Mouse (Mus musculus): ENCODE measurements around the gene Rrnad1.

The Rrnad1 gene

GRCm38 (mm10) chr3:87949266-87949954 is 18.9 kb upstream of the Rrnad1 start:
- no peak for DNase-seq (ENCODE audit: inconsistent age in 2 of 2, low spot score in 1 of 2)

DNA sequence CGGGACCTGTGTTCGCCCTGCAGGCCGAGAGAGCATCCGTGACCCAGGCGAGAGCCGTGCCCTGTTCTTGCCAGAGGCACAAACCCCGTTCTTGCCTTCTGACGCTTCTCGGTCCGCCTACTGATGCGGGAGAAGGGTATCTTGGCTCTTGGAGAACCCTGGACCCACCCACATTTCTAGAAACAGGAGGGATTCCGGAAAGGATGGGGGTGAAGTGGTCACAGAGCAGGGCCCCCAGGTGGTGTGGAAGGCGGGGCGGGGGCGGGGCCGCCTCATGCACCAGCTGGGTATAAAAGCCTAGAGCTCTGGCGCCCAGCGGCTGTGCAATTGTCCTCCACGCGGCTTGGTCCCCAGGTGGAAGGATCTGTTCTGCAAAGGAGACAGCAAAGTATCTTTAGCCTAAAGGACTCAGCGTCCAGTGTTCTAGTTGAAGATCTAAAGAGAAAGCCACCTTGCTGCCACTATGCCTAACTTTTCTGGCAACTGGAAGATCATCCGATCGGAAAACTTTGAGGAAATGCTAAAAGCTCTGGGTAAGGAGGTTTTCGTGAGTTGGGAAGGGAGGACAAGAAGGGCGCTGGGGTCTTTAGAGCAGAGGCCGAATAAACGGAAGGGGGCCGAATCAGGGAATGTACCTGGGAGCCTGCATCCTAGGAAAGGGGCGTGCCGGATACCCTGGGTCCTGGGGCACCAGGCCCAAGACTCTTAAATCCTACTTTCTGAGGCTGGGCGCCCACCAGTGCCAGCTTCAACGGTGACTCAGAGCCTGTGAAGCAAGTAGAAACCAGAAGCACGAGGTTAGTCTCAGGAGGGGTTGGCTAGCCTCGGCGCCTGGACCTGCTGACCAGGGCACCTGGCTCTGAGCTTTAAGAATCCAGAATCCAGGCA is 18.1 kb upstream of the Rrnad1 start, which contains the start of gene Crabp2:
Crabp2 (plus strand) TSS at position 289 of the 888 bp plus-strand sequence.
- DNase-seq (ENCODE audit: inconsistent age in 2 of 2, low spot score in 1 of 2), result peak in 1 of 2 experiments; percentile 46

GRCm38 (mm10) chr3:87947811-87948199 is 17.3 kb upstream of the Rrnad1 start:
- DNase-seq (ENCODE audit: inconsistent age in 2 of 2, low spot score in 1 of 2), result peak in 1 of 2 experiments; percentile 32

GRCm38 (mm10) chr3:87947056-87947810 is 16.7 kb upstream of the Rrnad1 start:
- peak in 1 of 2 experiments; percentile 50 for DNase-seq (ENCODE audit: inconsistent age in 2 of 2, low spot score in 1 of 2)

- no peak for DNase-seq (ENCODE audit: inconsistent age in 2 of 2, low spot score in 1 of 2)
These were observed 16.0 kb upstream of the Rrnad1 start for GRCm38 (mm10) chr3:87946541-87946860.

- DNase-seq (ENCODE audit: inconsistent age in 2 of 2, low spot score in 1 of 2), result no peak
These were observed 15.4 kb upstream of the Rrnad1 start for GRCm38 (mm10) chr3:87945781-87946540.

- DNase-seq (ENCODE audit: inconsistent age in 2 of 2, low spot score in 1 of 2), result no peak
These were observed 14.5 kb upstream of the Rrnad1 start for GRCm38 (mm10) chr3:87944838-87945600.

GRCm38 (mm10) chr3:87943586-87943985 is 13.1 kb upstream of the Rrnad1 start:
- DNase-seq (ENCODE audit: inconsistent age in 2 of 2, low spot score in 1 of 2), result no peak

DNA sequence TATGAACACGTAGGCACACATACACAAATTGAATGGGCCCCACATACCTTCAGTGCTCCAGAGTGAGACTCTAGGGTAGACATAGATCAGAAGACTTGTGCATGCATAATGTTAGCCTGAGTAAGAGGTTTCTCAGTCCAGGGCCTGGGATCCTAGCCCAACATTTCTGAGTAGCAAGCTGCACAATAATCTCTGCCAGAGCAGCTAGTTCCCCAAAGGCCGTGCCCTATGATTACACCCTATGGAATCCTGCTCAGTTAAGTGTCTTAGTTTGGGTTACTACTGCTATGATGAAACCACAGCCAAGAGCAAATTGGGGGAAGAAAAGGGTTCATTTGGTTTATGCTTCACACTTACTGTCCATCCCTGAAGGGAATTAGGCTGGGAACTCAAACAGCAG is 12.0 kb upstream of the Rrnad1 start:
- no peak for DNase-seq (ENCODE audit: inconsistent age in 2 of 2, low spot score in 1 of 2)

GRCm38 (mm10) chr3:87940611-87941010 is 10.1 kb upstream of the Rrnad1 start:
- DNase-seq (ENCODE audit: inconsistent age in 2 of 2, low spot score in 1 of 2), result no peak

DNA sequence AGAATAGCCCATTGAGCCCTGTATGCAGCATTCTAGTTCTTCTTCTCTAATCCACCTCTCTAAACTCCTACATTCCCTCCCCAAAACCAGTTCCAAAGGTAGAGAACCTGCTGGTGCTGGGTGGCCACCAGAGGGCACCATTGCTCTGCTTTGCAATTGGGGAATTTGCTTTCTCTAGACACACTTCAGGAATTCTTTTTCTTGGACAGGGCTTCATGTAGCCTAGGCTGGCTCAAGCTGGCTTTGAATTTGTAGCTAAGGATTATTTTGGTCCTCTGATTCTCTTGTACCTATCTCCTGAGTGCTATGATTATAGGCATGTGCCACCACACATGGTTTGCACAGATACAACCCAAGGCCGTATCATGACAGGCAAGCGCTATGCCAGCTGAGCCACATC is 5.3 kb upstream of the Rrnad1 start:
- peak; percentile 74 to 90 for DNase-seq (ENCODE audit: inconsistent age in 2 of 2, low spot score in 1 of 2)

- no peak for DNase-seq (ENCODE audit: inconsistent age in 2 of 2, low spot score in 1 of 2)
These were observed 4.7 kb upstream of the Rrnad1 start for GRCm38 (mm10) chr3:87935201-87935600.

DNA sequence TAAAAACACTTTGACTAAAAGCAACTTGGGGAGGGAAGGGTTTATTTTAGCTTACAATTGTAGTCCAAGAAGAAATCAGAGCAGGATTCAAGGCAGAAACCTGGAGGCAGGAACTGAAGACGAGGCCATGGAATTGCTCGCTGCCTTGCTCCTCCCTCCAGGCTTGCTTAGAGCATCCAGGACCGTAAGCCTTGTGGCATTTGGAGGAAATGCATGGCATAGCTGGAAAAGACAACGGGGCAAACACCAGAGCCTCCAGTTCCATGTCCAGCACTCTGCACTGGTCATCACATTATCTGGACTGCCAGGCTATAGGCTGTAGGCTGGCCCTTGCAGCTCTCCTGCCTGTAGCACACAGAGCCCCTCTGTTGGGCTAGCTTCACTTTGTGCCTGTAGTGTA is 4.0 kb upstream of the Rrnad1 start:
- DNase-seq (ENCODE audit: inconsistent age in 2 of 2, low spot score in 1 of 2), result no peak

- DNase-seq (ENCODE audit: inconsistent age in 2 of 2, low spot score in 1 of 2), result no peak
These were observed 3.5 kb upstream of the Rrnad1 start for GRCm38 (mm10) chr3:87934026-87934425.

GRCm38 (mm10) chr3:87929341-87930077 is 1.0 kb downstream of the Rrnad1 start:
- peak in 1 of 2 experiments; percentile 51 for DNase-seq (ENCODE audit: inconsistent age in 2 of 2, low spot score in 1 of 2)

DNA sequence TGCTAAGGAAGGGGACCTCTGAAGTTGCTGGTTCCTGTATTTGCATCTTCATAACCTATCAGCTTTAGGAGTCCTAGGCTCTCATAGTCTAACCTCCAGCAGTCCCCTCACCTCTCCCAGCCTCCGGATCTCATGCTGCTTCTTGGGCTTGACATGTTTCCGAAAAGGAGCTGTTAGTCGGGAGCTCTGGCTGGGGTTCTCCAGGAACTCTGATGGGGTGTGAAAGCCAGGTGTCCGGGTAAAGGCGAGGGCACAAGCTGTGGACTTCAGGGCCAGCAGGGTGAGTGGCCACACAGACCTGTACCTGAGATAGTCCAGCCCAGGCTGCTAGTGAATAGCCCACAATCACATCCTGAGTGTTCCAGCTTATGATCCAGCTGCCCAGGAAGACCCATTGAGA is 3.1 kb downstream of the Rrnad1 start:
- peak in 1 of 2 experiments; percentile 40 for DNase-seq (ENCODE audit: inconsistent age in 2 of 2, low spot score in 1 of 2)

GRCm38 (mm10) chr3:87924996-87925395 is 5.5 kb downstream of the Rrnad1 start:
- peak; percentile 49 to 79 for DNase-seq (ENCODE audit: inconsistent age in 2 of 2, low spot score in 1 of 2)

- DNase-seq (ENCODE audit: inconsistent age in 2 of 2, low spot score in 1 of 2), result no peak
These were observed 10.1 kb downstream of the Rrnad1 start for GRCm38 (mm10) chr3:87920270-87920943.

All from adrenal gland, adult (tissue).